Mouse (Mus musculus) CH12.LX (cell line): Measurements from ENCODE around the gene Map1b. TPM values are rescaled to one million over a fixed set of nuclear protein-coding genes. Genes with fewer than 3 reads are reported as not detected.
A peak's percentile ranks its signal among the peaks of the same experiment; 100 is the strongest.

Source experiments
- DNase-seq: peaks from one replicate; pipeline ENCODE4 v3.0.0-alpha.2; 2013; ENCODE audit errors: extremely low read depth
- H3K27ac ChIP-seq: 2 replicates; pipeline ENCODE4 v1.5.1; 2012; ENCODE audit warnings: low read depth, mild to moderate bottlenecking, control low read depth, moderate library complexity; ENCODE audit not compliant: insufficient read depth
- H3K27me3 ChIP-seq: replicated peaks from 2 replicates; pipeline ENCODE3; 2012; ENCODE audit warnings: inconsistent platforms
- H3K36me3 ChIP-seq, 2 experiments: replicated peaks in 1 of 2; 2 replicates each; pipeline versions ENCODE3 to v1.6.1; 2012; ENCODE audit warnings: inconsistent platforms in 1 of 2, low read length in 1 of 2, mild to moderate bottlenecking in 1 of 2, mixed read lengths in 1 of 2, moderate library complexity in 1 of 2; ENCODE audit not compliant: control insufficient read depth in 1 of 2, insufficient read depth in 1 of 2
- H3K4me1 ChIP-seq, 2 experiments: 2 replicates each; pipeline ENCODE4 v1.6.1; 2012; ENCODE audit warnings: inconsistent platforms in 1 of 2, moderate library complexity in 1 of 2; ENCODE audit not compliant: insufficient read depth in 2 of 2, control insufficient read depth in 1 of 2
- H3K4me2 ChIP-seq: 2 replicates; pipeline ENCODE4 v1.6.1; 2012; ENCODE audit warnings: low read depth, mild to moderate bottlenecking, control low read depth; ENCODE audit not compliant: poor library complexity, insufficient read depth, severe bottlenecking
- H3K4me3 ChIP-seq, 3 experiments: fragments of 150-350 bp in 1 of 3; sonication (generic) in 1 of 3; replicated peaks in 1 of 3; 2 replicates each; pipeline versions ENCODE3 to v1.5.1; 2011 to 2012; ENCODE audit warnings: low read depth in 2 of 3, low read length in 2 of 3, mild to moderate bottlenecking in 2 of 3, moderate library complexity in 2 of 3, control low read depth in 1 of 3, improper control_type of control experiment in 1 of 3, inconsistent platforms in 1 of 3, mixed read lengths in 1 of 3; ENCODE audit not compliant: poor library complexity in 1 of 3
- H3K79me2 ChIP-seq: replicated peaks from 2 replicates; pipeline ENCODE4 v1.6.1; 2012; ENCODE audit warnings: mild to moderate bottlenecking, moderate library complexity; ENCODE audit not compliant: control insufficient read depth, poor library complexity, insufficient read depth, severe bottlenecking; ENCODE audit errors: extremely low read depth
- H3K9ac ChIP-seq: 2 replicates; pipeline ENCODE4 v1.6.1; 2012; ENCODE audit warnings: low read depth, mild to moderate bottlenecking, control low read depth, moderate library complexity; ENCODE audit not compliant: insufficient read depth
- H3K9me3 ChIP-seq: replicated peaks from 2 replicates; pipeline ENCODE3; 2012; ENCODE audit warnings: low read length, inconsistent platforms, mixed read lengths
- BHLHE40 ChIP-seq: IDR thresholded peaks from 2 replicates; pipeline ENCODE4 v1.6.1; 2011; ENCODE audit warnings: mild to moderate bottlenecking, low read depth, low read length, improper control_type of control experiment
- CHD2 ChIP-seq: IDR thresholded peaks from 2 replicates; pipeline ENCODE4 v1.6.1; 2011; ENCODE audit warnings: low read length, improper control_type of control experiment
- CTCF ChIP-seq, 2 experiments: IDR thresholded peaks in 1 of 2; conservative IDR thresholded peaks in 1 of 2; 2 replicates each; pipeline ENCODE4 v1.5.1; 2011 to 2012; ENCODE audit warnings: low read depth in 2 of 2, low read length in 2 of 2, improper control_type of control experiment in 1 of 2, inconsistent platforms in 1 of 2, mild to moderate bottlenecking in 1 of 2, moderate library complexity in 1 of 2
- ELF1 ChIP-seq: IDR thresholded peaks from 2 replicates; pipeline ENCODE4 v1.6.1; 2014; ENCODE audit warnings: low read depth, mild to moderate bottlenecking, inconsistent platforms, low read length, improper control_type of control experiment
- HCFC1 ChIP-seq: IDR thresholded peaks from 2 replicates; pipeline ENCODE4 v1.6.1; 2012; ENCODE audit warnings: low read depth, mild to moderate bottlenecking, inconsistent platforms, low read length, improper control_type of control experiment
- IRF4 ChIP-seq: IDR thresholded peaks from 2 replicates; pipeline ENCODE4 v1.6.1; 2014; ENCODE audit warnings: low read depth, mild to moderate bottlenecking, inconsistent platforms, low read length, improper control_type of control experiment
- JUN ChIP-seq: IDR thresholded peaks from 2 replicates; pipeline ENCODE4 v1.6.1; 2011; ENCODE audit warnings: low read depth, mild to moderate bottlenecking, low read length, improper control_type of control experiment, moderate library complexity; ENCODE audit not compliant: insufficient read depth
- KAT2A ChIP-seq: IDR thresholded peaks from 2 replicates; pipeline ENCODE4 v1.6.1; 2012; ENCODE audit warnings: low read length, improper control_type of control experiment, inconsistent platforms; ENCODE audit not compliant: insufficient replicate concordance
- MAX ChIP-seq: IDR thresholded peaks from 2 replicates; pipeline ENCODE4 v1.6.1; 2011; ENCODE audit warnings: low read length, improper control_type of control experiment
- MAZ ChIP-seq: IDR thresholded peaks from 2 replicates; pipeline ENCODE4 v1.6.1; 2012; ENCODE audit warnings: low read depth, mild to moderate bottlenecking, inconsistent platforms, low read length, improper control_type of control experiment, moderate library complexity
- MXI1 ChIP-seq: IDR thresholded peaks from 2 replicates; pipeline ENCODE4 v1.6.1; 2011; ENCODE audit warnings: mild to moderate bottlenecking, low read depth, low read length, improper control_type of control experiment
- PAX5 ChIP-seq: IDR thresholded peaks from 2 replicates; pipeline ENCODE4 v1.6.1; 2012; ENCODE audit warnings: low read length, inconsistent platforms, mixed read lengths
- POLR2A ChIP-seq: IDR thresholded peaks from 2 replicates; pipeline ENCODE4 v1.6.1; 2011; ENCODE audit warnings: low read depth, mild to moderate bottlenecking, improper control_type of control experiment, low read length
- POLR2AphosphoS2 ChIP-seq: IDR thresholded peaks from 2 replicates; pipeline ENCODE4 v1.6.1; 2011; ENCODE audit warnings: low read depth, low read length, improper control_type of control experiment
- RAD21 ChIP-seq: IDR thresholded peaks from 2 replicates; pipeline ENCODE4 v1.6.1; 2011; ENCODE audit warnings: low read depth, mild to moderate bottlenecking, low read length, improper control_type of control experiment, moderate library complexity
- RCOR1 ChIP-seq: conservative IDR thresholded peaks from 2 replicates; pipeline ENCODE4 v1.6.1; 2012; ENCODE audit warnings: low read depth, mild to moderate bottlenecking, inconsistent platforms, low read length, improper control_type of control experiment
- SIN3A ChIP-seq: IDR thresholded peaks from 2 replicates; pipeline ENCODE4 v1.6.1; 2012; ENCODE audit warnings: low read length, improper control_type of control experiment, inconsistent platforms
- TCF12 ChIP-seq: IDR thresholded peaks from 2 replicates; pipeline ENCODE4 v1.6.1; 2014; ENCODE audit warnings: low read depth, mild to moderate bottlenecking, inconsistent platforms, low read length, improper control_type of control experiment
- UBTF ChIP-seq: IDR thresholded peaks from 2 replicates; pipeline ENCODE4 v1.6.1; 2012; ENCODE audit warnings: low read depth, mild to moderate bottlenecking, inconsistent platforms, low read length, improper control_type of control experiment, moderate library complexity
- USF1 ChIP-seq: IDR thresholded peaks from 2 replicates; pipeline ENCODE4 v1.6.1; 2014; ENCODE audit warnings: low read depth, mild to moderate bottlenecking, inconsistent platforms, low read length, improper control_type of control experiment
- ZC3H11A ChIP-seq: IDR thresholded peaks from 2 replicates; pipeline ENCODE4 v1.6.1; 2012; ENCODE audit warnings: low read depth, mild to moderate bottlenecking, inconsistent platforms, low read length, improper control_type of control experiment
- ZKSCAN1 ChIP-seq: IDR thresholded peaks from 2 replicates; pipeline ENCODE4 v1.6.1; 2012; ENCODE audit warnings: low read depth, inconsistent platforms, low read length, improper control_type of control experiment, borderline replicate concordance
- ZMIZ1 ChIP-seq: IDR thresholded peaks from 2 replicates; pipeline ENCODE4 v1.6.1; 2012; ENCODE audit warnings: low read depth, mild to moderate bottlenecking, inconsistent platforms, low read length, improper control_type of control experiment
- dilution Hi-C: fragments of 300-500 bp; cut with MboI; formaldehyde crosslinking; loops from 2 replicates; pipeline ENCODE4 v1.14.3; 2020; ENCODE audit warnings: low sequenced_read_pairs; ENCODE audit not compliant: extremely low pct_unique_long_range_greater_than_20kb, extremely low pct_ligation_motif_present
- in situ Hi-C: fragments of 300-500 bp; cut with MboI; formaldehyde crosslinking; loops from 3 replicates; pipeline ENCODE4 v1.14.3; 2019; ENCODE audit warnings: low sequenced_read_pairs, low pct_ligation_motif_present, low pct_unique_long_range_greater_than_20kb, mixed read lengths
- polyA plus RNA-seq: library from polyadenylated mRNA; unstranded; fragments of >175 nt; gene quantifications from 2 replicates; pipeline ENCODE4 v1.2.1, GENCODE M21; 2012; ENCODE audit warnings: low read depth; ENCODE audit not compliant: insufficient read length
- total RNA-seq, 2 experiments: library from RNA; depleted of rRNA; stranded (reverse); fragments of 300-350 nt in 1 of 2; fragments of >200 nt in 1 of 2; gene quantifications; 2 replicates each; pipeline ENCODE4 v1.2.3; 2012 to 2014

The Map1b gene
- total and polyA plus RNA-seq, 3 experiments: 0.04 to 0.08 TPM; not detected in 1

DNA sequence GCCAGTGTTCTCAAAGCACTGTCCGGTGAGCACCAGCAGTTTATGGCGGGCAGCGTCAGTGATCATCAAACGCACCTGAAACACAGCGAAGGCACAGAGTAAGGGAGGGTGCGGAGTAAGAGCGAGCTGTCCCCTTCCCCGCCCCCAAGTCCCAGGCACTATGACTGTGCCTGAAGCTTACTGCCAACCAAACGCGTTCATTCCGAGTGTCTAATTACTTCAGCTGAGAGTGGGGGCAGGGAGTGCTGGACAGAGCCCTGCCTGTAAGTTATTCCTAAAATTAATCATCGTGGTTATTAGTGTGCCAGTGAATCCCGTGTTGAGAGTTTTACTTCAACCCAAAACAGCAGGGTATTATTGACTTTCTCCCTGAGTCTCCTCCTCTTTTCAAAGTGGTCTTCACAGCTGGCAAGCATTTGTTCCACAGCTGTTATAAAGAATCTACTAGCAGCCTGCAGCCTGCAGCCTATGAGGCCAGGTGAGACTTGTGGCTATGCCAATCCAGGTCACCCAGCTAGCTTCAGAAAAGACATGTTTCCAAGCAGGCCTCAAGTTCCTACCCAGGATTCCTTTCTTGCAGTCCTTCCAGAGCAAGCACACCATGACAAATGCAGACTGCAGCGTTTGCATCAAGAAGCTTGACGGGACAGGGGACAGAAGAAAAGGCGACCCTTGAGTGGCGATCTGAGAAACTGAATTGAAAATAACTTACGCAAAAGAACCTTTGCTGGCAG, 74.5 kb downstream of the Map1b start:
- in situ Hi-C loops (no loop called here), dilution Hi-C loops (no loop called here)
- Histone ChIP-seq H3K9ac (no peak overlapping the region), H3K79me2 (no peaks in the 10 kb centered on the region), H3K9me3 (no peaks in the 10 kb centered on the region), H3K4me2 (no peak overlapping the region), H3K4me3 (no peak overlapping the region), H3K36me3 (no peaks in the 10 kb centered on the region), H3K4me1 (peaks cover 0 to 9% of the 10 kb centered on the region in 2 experiments; a peak in 1 of 4 replicates), H3K27ac (no peak overlapping the region), H3K27me3 (no peaks in the 10 kb centered on the region)
- no peak for DNase-seq
- TF ChIP-seq RAD21 (no peak), KAT2A (no peak), CHD2 (no peak), CTCF (conservative IDR thresholded peaks at IDR 0.05 in 1 of 2, IDR thresholded peaks at IDR 0.05 in 1 of 2; ENCODE audit: low read depth in 2 of 2, low read length in 2 of 2) (no peak), POLR2AphosphoS2 (no peak), JUN (no peak), ZMIZ1 (no peak), MAX (no peak)

GRCm38 (mm10) chr13:99440228-99440627, 76.1 kb downstream of the Map1b start:
- dilution Hi-C loops: no loop called here

DNA sequence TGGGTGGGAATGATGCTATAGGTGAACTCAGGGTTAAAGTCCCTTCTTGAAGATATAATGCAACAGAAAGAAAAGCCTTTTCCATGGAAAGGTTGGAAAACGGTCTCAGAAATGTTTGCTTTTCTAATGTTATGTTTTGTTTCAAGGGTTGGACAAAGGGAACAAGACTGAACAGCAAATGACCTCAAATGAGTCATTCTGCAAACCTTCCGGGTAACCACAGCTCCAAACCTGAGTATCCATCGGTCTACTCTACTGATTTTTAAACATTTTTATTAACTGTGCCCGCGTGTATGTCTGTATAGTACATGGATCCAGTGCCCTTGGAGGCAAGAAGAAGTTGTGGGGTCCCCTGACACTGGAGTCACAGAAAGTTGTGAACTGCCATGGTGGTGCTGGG, 77.0 kb downstream of the Map1b start:
- in situ Hi-C loops: no loop called here
- no peak for DNase-seq
- H3K4me3 ChIP-seq: no peak overlapping the region
- H3K4me2 ChIP-seq: no peak overlapping the region
- dilution Hi-C loops: no loop called here
- H3K9me3 ChIP-seq: no peaks in the 10 kb centered on the region
- TF ChIP-seq ZKSCAN1 (no peak), USF1 (no peak), ZC3H11A (no peak), JUN (no peak), SIN3A (no peak), CHD2 (no peak), BHLHE40 (no peak), RCOR1 (no peak), MXI1 (no peak), KAT2A (no peak), ELF1 (no peak), MAX (no peak), MAZ (no peak), PAX5 (no peak), POLR2AphosphoS2 (no peak), HCFC1 (no peak), UBTF (no peak), TCF12 (no peak), POLR2A (no peak)
- no peaks in the 10 kb centered on the region for H3K27me3 ChIP-seq
- H3K79me2 ChIP-seq: no peaks in the 10 kb centered on the region
- H3K9ac ChIP-seq: no peak overlapping the region
- H3K4me1 ChIP-seq: peaks cover 0 to 14% of the 10 kb centered on the region in 2 experiments; a peak in 1 of 4 replicates
- H3K36me3 ChIP-seq: no peaks in the 10 kb centered on the region
- H3K27ac ChIP-seq: no peak overlapping the region

More at GRCm38 (mm10) chr13:99440228-99440627, 76.1 kb downstream of the Map1b start:
- H3K4me1 ChIP-seq: peaks cover 0 to 9% of the 10 kb centered on the region in 2 experiments; a peak in 1 of 4 replicates
- no peaks in the 10 kb centered on the region for H3K79me2 ChIP-seq
- H3K27me3 ChIP-seq: no peaks in the 10 kb centered on the region
- no peak overlapping the region for H3K4me2 ChIP-seq
- no peak overlapping the region for H3K4me3 ChIP-seq
- no peaks in the 10 kb centered on the region for H3K9me3 ChIP-seq
- no peaks in the 10 kb centered on the region for H3K36me3 ChIP-seq
- no peak for DNase-seq
- TF ChIP-seq IRF4 (no peak), BHLHE40 (peak; percentile 39)
- TF ChIP-seq, all 38 proteins: peak for 1
- no peak overlapping the region for H3K27ac ChIP-seq
- in situ Hi-C loops: no loop called here
- H3K9ac ChIP-seq: no peak overlapping the region
